Mouse (Mus musculus): Measurements from ENCODE around the gene Pnmal2.

- TF ChIP-seq CTCF (IDR thresholded peaks at IDR 0.05; ENCODE audit: borderline replicate concordance, control insufficient read depth, extremely low read depth, insufficient read depth, low read length, poor library complexity) (peak; percentile 63; the same call in 1 of the 2 replicates), POLR2A (IDR thresholded peaks at IDR 0.05; ENCODE audit: control insufficient read depth, extremely low read depth, insufficient read depth, low read length, poor library complexity) (peak; percentile 69)
Observed at GRCm38 (mm10) chr7:16944061-16944807, at the start of gene Pnmal2.
